Mouse (Mus musculus) midbrain, postnatal 0 days (tissue): Measurements from ENCODE around the gene Hlf. TPM values are rescaled to one million over a fixed set of nuclear protein-coding genes. Genes with fewer than 3 reads are reported as not detected.
A peak's percentile ranks its signal among the peaks of the same experiment; 100 is the strongest.

Experiments used
- ATAC-seq: fragments of 200-750 bp; cut with Nextera tagmentation; 2 replicates; pipeline ENCODE4 v1.8.0; 2017; ENCODE audit warnings: moderate number of reproducible peaks, mild to moderate bottlenecking, moderate TSS enrichment, moderate library complexity; ENCODE audit not compliant: low FRiP score
- DNase-seq: peaks from one replicate; pipeline ENCODE4 v3.0.0-alpha.2; 2015; ENCODE audit warnings: low spot score
- H3K27ac ChIP-seq: fragments of 300-500 bp; sonication (generic); 2 replicates; pipeline ENCODE4 v1.5.1; 2014; ENCODE audit warnings: low read depth, mild to moderate bottlenecking, low read length, mixed read lengths
- H3K27me3 ChIP-seq: fragments of 300-500 bp; sonication (generic); 2 replicates; pipeline ENCODE4 v1.6.1; 2014; ENCODE audit warnings: low read length, control low read depth, mixed read lengths; ENCODE audit not compliant: insufficient read depth
- H3K36me3 ChIP-seq: fragments of 300-500 bp; sonication (generic); 2 replicates; pipeline ENCODE4 v1.6.1; 2014; ENCODE audit warnings: low read length, control low read depth, mixed read lengths; ENCODE audit not compliant: insufficient read depth
- H3K4me1 ChIP-seq: fragments of 300-500 bp; sonication (generic); 2 replicates; pipeline ENCODE4 v1.6.1; 2014; ENCODE audit warnings: mild to moderate bottlenecking, control low read depth, antibody characterized with exemption, low read length, mixed read lengths; ENCODE audit not compliant: insufficient read depth
- H3K4me2 ChIP-seq: fragments of 300-500 bp; sonication (generic); 2 replicates; pipeline ENCODE4 v1.6.1; 2014; ENCODE audit warnings: low read depth, mild to moderate bottlenecking, low read length, mixed read lengths; ENCODE audit not compliant: poor library complexity, severe bottlenecking
- H3K4me3 ChIP-seq: fragments of 300-500 bp; sonication (generic); 2 replicates; pipeline ENCODE4 v1.5.1; 2014; ENCODE audit warnings: low read depth, mild to moderate bottlenecking, low read length, moderate library complexity
- H3K9ac ChIP-seq: fragments of 300-500 bp; sonication (generic); replicated peaks from 2 replicates; pipeline ENCODE4 v1.6.1; 2014; ENCODE audit warnings: mild to moderate bottlenecking, low read length, moderate library complexity, mixed read lengths; ENCODE audit not compliant: poor library complexity, severe bottlenecking
- H3K9me3 ChIP-seq: fragments of 300-500 bp; sonication (generic); 2 replicates; pipeline ENCODE4 v1.6.1; 2016; ENCODE audit warnings: low read length, control low read depth
- CTCF ChIP-seq: IDR thresholded peaks from 2 replicates; pipeline ENCODE4 v1.5.1; 2016; ENCODE audit warnings: antibody characterized with exemption, mild to moderate bottlenecking
- WGBS: fragments of 180-500 bp; shearing (Covaris S2); extraction: QIAGEN DNeasy Blood & Tissue Kit; methylation state at CpG from one replicate; pipeline ENCODE4 v1.1.7; 2014; 5-methylcytosine and 5-hydroxymethylcytosine counted together
- polyA plus RNA-seq: library from polyadenylated mRNA; unstranded; fragments of >200 nt; fragmentation: Nextera tagmentation; extraction: Ambion mirVana; gene quantifications from 2 replicates; pipeline ENCODE4 v1.2.1, GENCODE M21; 2015
- total RNA-seq: library from RNA; depleted of rRNA; stranded (reverse); fragments of >200 nt; gene quantifications from 2 replicates; pipeline ENCODE4 v1.2.3, GENCODE M21; 2014

Gene Hlf
- total and polyA plus RNA-seq, 2 experiments from 2014 or later: 9.0 to 11.2 TPM

GRCm38 (mm10) chr11:90369115-90369514, 21.6 kb downstream of the Hlf start:
- no peak for TF ChIP-seq CTCF
- H3K9ac ChIP-seq: no peak overlapping the region
- no peak overlapping the region; the same call in 1 of the 2 replicates for H3K4me2 ChIP-seq
- ATAC-seq (no peak), DNase-seq (no peak)
- peak overlapping the region; percentile 44 for H3K27ac ChIP-seq
- no peaks in the 10 kb centered on the region for H3K27me3 ChIP-seq
- H3K4me1 ChIP-seq: peaks cover 19% of the 10 kb centered on the region; the same call in 1 of the 2 replicates
- H3K9me3 ChIP-seq: no peaks in the 10 kb centered on the region
- no peak overlapping the region for H3K4me3 ChIP-seq
- WGBS: 49% methylated on average over 7 of the region's 7 CpGs
- H3K36me3 ChIP-seq: no peaks in the 10 kb centered on the region

- ATAC-seq (no peak), DNase-seq (no peak)
- Histone ChIP-seq H3K4me2 (no peak overlapping the region), H3K9me3 (no peaks in the 10 kb centered on the region), H3K4me3 (no peak overlapping the region), H3K36me3 (no peaks in the 10 kb centered on the region), H3K27me3 (no peaks in the 10 kb centered on the region), H3K27ac (peak overlapping the region; percentile 18; the same call in 1 of the 2 replicates), H3K4me1 (peaks cover 19% of the 10 kb centered on the region; the same call in 1 of the 2 replicates), H3K9ac (no peak overlapping the region)
- 80% methylated on average over 14 of the region's 14 CpGs for WGBS
- TF ChIP-seq CTCF: no peak
Measured at GRCm38 (mm10) chr11:90367894-90368860, 22.5 kb downstream of the Hlf start.

DNA sequence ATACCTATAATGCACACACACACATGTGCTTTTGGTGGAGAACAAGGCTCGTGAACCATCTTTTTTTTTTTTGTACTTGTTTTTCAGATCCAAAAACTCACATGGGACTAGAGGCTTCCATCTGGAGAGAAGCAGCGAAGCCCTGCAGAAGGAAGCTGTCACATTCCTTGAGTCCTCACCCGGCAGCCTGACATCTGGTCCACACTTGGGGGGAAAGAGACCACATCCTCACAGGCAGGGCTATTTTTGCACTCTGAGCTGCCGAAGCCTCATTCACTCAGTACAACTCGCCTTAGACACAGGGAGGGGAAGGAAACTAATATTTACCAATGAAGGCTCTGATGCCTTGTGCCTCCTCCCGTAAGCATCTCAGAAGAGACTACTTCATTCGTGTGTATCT, 25.8 kb downstream of the Hlf start:
- H3K9me3 ChIP-seq: no peaks in the 10 kb centered on the region
- TF ChIP-seq CTCF: no peak
- no peak overlapping the region for H3K9ac ChIP-seq
- no peak for ATAC-seq
- H3K4me2 ChIP-seq: no peak overlapping the region
- H3K27ac ChIP-seq: no peak overlapping the region
- no peak overlapping the region for H3K4me3 ChIP-seq
- no peak for DNase-seq
- peaks cover 8% of the 10 kb centered on the region; the same call in 1 of the 2 replicates for H3K4me1 ChIP-seq
- 70% methylated on average over 7 of the region's 7 CpGs for WGBS
- no peaks in the 10 kb centered on the region for H3K27me3 ChIP-seq
- H3K36me3 ChIP-seq: no peaks in the 10 kb centered on the region

- DNase-seq (no peak), ATAC-seq (no peak)
- 77% methylated on average over 10 of the region's 10 CpGs for WGBS
- Histone ChIP-seq H3K9me3 (no peaks in the 10 kb centered on the region), H3K27me3 (no peaks in the 10 kb centered on the region), H3K4me2 (no peak overlapping the region), H3K27ac (no peak overlapping the region), H3K36me3 (no peaks in the 10 kb centered on the region), H3K4me1 (peaks cover 8% of the 10 kb centered on the region; the same call in 1 of the 2 replicates), H3K4me3 (no peak overlapping the region), H3K9ac (no peak overlapping the region)
- no peak for TF ChIP-seq CTCF
Measured at GRCm38 (mm10) chr11:90363821-90364497, 26.7 kb downstream of the Hlf start.

DNA sequence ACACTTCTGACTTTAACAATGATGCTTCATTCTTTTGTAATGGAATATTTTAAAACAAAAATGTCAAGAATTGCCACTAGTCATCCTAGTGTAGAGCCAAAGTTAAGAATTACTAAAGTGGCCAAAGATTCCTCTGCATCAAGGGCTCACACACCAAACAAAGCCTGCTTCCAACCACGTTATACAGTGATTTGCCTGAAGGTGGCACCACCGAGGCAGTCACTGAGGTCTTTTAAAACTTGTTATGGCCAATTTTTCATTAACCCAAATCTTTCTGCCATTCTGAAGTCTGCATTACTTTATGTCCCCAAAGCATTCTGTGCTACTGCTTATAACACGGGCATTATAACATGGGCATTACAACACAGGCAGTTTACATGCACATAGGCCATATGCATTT, 27.3 kb downstream of the Hlf start:
- peak; percentile 39 for DNase-seq
- no peak for ATAC-seq
- Histone ChIP-seq H3K9me3 (no peaks in the 10 kb centered on the region), H3K9ac (no peak overlapping the region), H3K27me3 (no peaks in the 10 kb centered on the region), H3K4me2 (no peak overlapping the region), H3K4me1 (peaks cover 8% of the 10 kb centered on the region; the same call in 1 of the 2 replicates), H3K4me3 (no peak overlapping the region), H3K36me3 (no peaks in the 10 kb centered on the region), H3K27ac (no peak overlapping the region)
- TF ChIP-seq CTCF: peak; percentile 72
- 48% methylated on average over 3 of the region's 3 CpGs for WGBS
